Mouse (Mus musculus) heart, adult 8-10 months (tissue): ENCODE data around the gene Kprp. TPM values are rescaled to one million over a fixed set of nuclear protein-coding genes. Genes with fewer than 3 reads are reported as not detected.
"Not testable (repeated sequence)": the region's sequence is repeated elsewhere in the genome, so short reads cannot be mapped to it uniquely, and the experiment has no call there.

Experiments
- DNase-seq: peaks from one replicate; pipeline ENCODE4 v3.0.0; 2022; ENCODE audit warnings: low spot score
- total RNA-seq, 4 experiments: library from RNA; stranded (reverse); gene quantifications; 2 replicates each; pipeline ENCODE4 v1.2.4; 2022

Kprp gene
- total RNA-seq: not detected

DNA sequence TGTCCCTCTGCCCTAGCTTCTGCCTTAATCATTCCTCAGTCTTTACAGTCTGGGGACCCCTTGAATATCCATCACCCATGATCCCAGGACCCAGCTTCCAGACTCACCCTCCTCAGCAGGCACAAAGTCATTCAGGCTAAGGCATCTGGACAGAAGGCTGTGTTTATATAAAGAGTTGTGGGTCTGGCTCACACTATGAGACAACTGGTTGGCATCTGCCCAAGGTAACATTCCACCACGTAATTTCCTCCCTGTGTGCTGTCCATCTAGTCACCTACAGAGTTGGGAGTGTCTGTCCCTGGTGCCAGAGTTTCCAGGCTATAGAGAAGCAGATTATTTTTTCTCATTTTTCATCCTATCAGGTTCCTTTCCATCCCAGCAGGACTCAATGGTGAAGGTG is at the start of gene Kprp:
Gene Kprp (minus strand): TSS at position 140 of the 400 bp plus-strand sequence.
- no peak for DNase-seq

DNA sequence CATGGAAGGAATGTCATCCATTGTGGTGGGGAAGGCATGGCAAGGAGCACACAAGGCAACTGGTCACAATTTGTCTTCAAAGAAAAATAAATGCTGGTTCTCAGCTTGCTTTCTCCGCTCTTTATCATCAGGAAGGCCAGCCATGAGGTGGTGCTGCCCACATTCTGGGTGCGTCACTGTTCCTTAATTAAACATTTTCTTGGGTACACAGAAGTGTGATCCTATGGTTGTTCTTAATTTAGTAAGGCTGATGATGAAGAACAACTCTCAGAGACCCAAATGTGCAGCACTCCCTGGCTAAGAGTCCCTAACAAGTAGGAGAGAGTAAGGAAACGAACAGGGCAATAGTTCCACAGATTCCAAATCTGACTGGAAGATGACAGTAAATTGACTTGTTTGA is 47.1 kb upstream of the Kprp start:
- DNase-seq: no peak

DNA sequence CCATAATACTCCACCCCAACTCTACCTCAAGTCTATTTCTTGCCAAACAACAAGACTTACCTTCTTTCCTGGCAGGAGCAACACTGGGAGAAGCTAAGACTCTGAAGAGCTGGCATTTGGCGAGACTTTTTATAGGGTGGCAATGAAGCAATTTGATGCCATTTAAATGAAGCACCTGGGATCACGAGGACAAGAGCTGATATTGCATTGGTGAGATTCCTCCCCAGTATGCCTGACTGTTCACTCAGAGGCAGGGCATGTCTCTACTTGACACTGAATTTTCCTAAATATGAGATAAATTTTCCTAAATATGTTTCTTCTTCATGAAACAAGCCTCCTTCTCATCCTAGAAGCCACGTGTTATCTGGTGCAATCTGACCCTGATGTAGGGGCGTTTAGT is 43.1 kb upstream of the Kprp start, which contains the start of gene 2310050C09Rik:
Gene 2310050C09Rik (minus strand): TSS at position 101 of the 400 bp plus-strand sequence.
- no peak for DNase-seq

DNA sequence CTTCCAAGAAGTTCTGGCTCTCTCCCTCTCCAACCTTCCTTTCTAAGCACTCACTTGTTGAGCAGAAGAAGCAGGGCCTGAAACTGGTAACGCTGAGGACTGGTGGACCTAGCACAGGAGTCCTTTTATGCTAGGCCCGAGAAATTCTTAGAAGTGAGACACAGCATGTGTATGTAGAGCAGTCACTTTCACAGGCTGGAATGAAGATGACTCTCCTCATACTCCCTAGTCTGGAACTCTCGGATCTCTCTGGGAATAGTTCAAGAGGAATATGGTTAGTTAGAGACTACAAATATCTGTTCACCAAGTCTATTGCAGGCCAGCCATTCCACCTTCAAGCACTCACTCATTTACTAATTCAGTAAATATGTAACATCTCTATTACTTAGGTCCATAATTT is 24.1 kb upstream of the Kprp start, which contains the start of gene Lce1l:
Gene Lce1l (minus strand): TSS at position 101 of the 400 bp plus-strand sequence.
- DNase-seq: no peak

DNA sequence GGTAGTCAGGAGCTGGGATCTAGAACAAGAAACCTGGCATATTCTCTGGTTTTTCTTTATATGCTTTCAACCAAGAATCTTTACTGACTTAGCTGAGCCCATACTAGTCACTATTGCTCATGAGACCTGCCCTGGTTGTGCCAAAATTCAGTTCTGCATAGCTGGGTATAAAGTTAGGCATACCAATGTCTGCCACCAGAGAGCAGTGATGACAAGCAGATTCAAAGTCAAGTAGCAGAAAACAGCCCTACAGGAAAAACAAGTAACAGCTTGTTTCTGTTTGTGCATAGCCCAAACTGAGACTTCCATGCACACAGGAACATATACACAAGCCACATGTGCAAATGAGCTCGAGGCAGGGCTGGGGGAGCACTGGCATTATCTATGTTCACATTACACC is 1.2 kb downstream of the Kprp start:
- no peak for DNase-seq

DNA sequence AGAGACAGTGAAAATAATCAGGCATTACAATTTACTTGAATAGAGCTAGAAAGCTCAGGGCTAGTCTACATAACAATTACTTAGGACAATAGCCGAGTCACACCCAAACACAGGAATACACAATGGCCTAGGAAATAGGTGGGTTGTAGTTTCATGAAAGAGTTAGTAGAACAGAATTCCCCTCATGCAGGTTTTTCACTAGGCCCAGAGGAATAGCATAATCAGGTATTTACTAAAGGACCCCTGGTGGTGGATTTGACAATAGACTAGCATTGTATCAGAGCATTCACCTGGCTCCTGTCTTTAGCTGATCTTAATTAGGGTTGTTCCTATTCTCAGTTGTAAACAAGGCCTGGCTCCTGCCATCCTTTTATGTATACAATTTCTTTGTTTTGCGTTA is 11.0 kb downstream of the Kprp start:
- DNase-seq: not testable (repeated sequence)

DNA sequence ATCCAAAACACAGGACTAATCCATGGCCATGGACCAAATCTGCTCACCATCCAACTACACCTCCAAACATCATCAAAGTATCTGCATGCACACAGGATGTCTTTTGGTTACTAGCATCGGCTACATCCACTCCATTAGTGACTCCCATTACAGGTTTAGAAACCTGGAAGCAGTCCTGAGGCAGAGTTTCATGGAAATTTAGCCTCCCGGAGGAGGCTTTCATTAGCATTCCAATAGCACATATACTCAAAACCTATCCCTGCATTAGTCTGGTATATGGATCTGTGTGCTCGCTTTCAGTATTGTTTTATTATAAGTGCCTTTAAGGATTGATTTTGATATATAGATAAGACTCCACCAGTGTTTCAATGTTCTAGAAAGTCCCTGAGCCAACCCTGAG is 11.5 kb downstream of the Kprp start:
- no peak for DNase-seq

DNA sequence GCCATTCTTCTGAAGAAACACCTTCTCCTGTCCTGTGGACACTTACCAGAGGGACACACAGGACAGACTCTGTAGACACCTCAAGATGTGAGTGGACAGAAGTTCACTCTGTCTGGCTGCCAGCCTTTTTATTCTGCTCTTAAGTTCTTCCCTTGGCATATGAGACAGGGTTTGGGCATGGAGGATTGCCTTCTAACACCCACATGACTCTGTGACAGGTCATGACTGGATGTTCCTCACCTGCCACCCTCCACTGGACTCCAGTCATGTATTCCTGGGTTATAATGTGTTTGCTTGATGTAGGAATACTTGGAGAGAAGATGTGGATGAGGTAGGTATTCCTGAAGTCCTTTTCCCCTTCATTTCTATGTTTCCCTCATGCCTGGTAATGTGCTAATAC is 19.3 kb downstream of the Kprp start, which contains the start of gene Lce1k:
Gene Lce1k (minus strand): TSS at position 101 of the 400 bp plus-strand sequence.
- DNase-seq: no peak

DNA sequence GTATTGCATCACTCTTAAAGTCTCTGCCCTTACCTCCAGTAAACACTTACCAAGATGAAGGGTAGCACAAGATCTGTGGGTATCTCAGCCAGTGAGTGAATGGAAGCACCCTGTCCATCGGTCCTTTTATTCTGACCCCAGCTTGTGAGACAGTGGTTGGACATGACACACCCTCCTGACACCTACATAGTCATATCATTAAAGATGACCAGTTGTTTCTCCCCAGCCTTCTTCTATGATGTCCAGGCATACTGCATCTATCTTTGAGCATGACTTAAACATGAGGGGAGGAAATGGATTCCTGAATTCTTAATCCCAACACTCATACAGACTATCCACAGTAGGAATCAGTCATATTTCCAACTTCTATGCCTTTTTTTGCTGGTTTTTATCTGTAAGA is 36.6 kb downstream of the Kprp start, which contains the start of gene Lce1j:
Gene Lce1j (minus strand): TSS at position 101 of the 400 bp plus-strand sequence.
- no peak for DNase-seq

DNA sequence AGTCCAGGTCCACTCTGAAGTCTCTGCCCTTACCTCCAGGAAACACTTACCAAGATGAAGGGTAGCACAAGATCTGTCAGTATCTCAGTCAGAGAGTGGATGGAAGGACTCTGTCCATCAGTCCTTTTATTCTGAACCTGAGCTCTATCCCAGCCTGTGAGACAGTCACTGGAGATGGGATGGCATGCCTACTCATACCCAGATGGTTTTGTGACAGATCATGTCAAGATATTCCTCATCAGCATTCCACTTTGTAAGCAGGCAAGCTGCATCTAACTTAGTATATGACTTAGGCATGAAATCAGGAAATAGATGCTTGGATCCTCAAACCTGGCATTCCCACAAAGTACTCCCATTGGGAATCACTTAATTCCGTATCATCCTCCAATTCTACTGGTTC is 48.2 kb downstream of the Kprp start, which contains the start of gene Lce1i:
Gene Lce1i (minus strand): TSS at position 101 of the 400 bp plus-strand sequence.
- DNase-seq: no peak

Other genes with a start within 250 kb of the Kprp start
- gene Smcp, start 238.2 kb downstream of the Kprp start, total RNA-seq: not detected
- gene 2210017I01Rik, start 219.8 kb downstream of the Kprp start, total RNA-seq: not detected
- gene Lce6a, start 205.6 kb downstream of the Kprp start, total RNA-seq: not detected
- not detected for gene Lce1a1, start 178.9 kb downstream of the Kprp start, total RNA-seq
- not detected for gene Lce1b, start 170.3 kb downstream of the Kprp start, total RNA-seq
- not detected for gene Lce1a2, start 156.9 kb downstream of the Kprp start, total RNA-seq
- not detected for gene Lce1c, start 148.0 kb downstream of the Kprp start, total RNA-seq
- not detected for gene Lce1d, start 140.0 kb downstream of the Kprp start, total RNA-seq
- not detected for gene Lce1e, start 118.2 kb downstream of the Kprp start, total RNA-seq
- not detected for gene Lce1f, start 106.9 kb downstream of the Kprp start, total RNA-seq
- not detected for gene Gm38119, start 88.2 kb downstream of the Kprp start, total RNA-seq
- not detected for gene Lce1g, start 74.9 kb downstream of the Kprp start, total RNA-seq
- not detected for gene Lce1h, start 62.2 kb downstream of the Kprp start, total RNA-seq
- gene Lce1i, start 48.3 kb downstream of the Kprp start, total RNA-seq: not detected
- not detected for gene Lce1j, start 36.7 kb downstream of the Kprp start, total RNA-seq
- not detected for gene Lce1k, start 19.4 kb downstream of the Kprp start, total RNA-seq
- gene Lce1l, start 24.0 kb upstream of the Kprp start, total RNA-seq: not detected
- gene 2310050C09Rik, start 43.0 kb upstream of the Kprp start, total RNA-seq: not detected
- gene Lce3a, start 99.0 kb upstream of the Kprp start, total RNA-seq: not detected
- gene Lce3b, start 105.7 kb upstream of the Kprp start, total RNA-seq: not detected
- not detected for gene Lce3c, start 117.2 kb upstream of the Kprp start, total RNA-seq
- gene Lce3d, start 130.1 kb upstream of the Kprp start, total RNA-seq: not detected
- not detected for gene Lce3e, start 139.8 kb upstream of the Kprp start, total RNA-seq
- gene Lce3f, start 165.0 kb upstream of the Kprp start, total RNA-seq: not detected
- gene Crct1, start 188.4 kb upstream of the Kprp start, total RNA-seq: not detected
- gene Lce1m, start 191.8 kb upstream of the Kprp start, total RNA-seq: not detected
- not detected for gene Gm4858, start 241.6 kb upstream of the Kprp start, total RNA-seq